Mouse (Mus musculus) neural tube, embryonic 10.5 days (tissue): ENCODE results near the gene Barhl2.

Experiments
- DNase-seq: peaks from one replicate; pipeline ENCODE4 v3.0.0-alpha.2; 2017; ENCODE audit warnings: low spot score; ENCODE audit errors: extremely low spot score

Gene Barhl2

GRCm38 (mm10) chr5:106415734-106416133, 42.2 kb downstream of the Barhl2 start:
- DNase-seq: no peak

- no peak for DNase-seq
These were observed 55.2 kb downstream of the Barhl2 start for GRCm38 (mm10) chr5:106402761-106403160.
